Mouse (Mus musculus) lung, postnatal 0 days (tissue): Measurements from ENCODE around the gene Prrc2a.

Experiments
- CTCF ChIP-seq: IDR thresholded peaks from 2 replicates; pipeline ENCODE4 v1.5.1; 2016; ENCODE audit warnings: antibody characterized with exemption, mild to moderate bottlenecking
- EP300 ChIP-seq: IDR thresholded peaks from 2 replicates; pipeline ENCODE4 v1.6.1; 2016; ENCODE audit warnings: antibody characterized with exemption, mild to moderate bottlenecking, control low read depth

DNA sequence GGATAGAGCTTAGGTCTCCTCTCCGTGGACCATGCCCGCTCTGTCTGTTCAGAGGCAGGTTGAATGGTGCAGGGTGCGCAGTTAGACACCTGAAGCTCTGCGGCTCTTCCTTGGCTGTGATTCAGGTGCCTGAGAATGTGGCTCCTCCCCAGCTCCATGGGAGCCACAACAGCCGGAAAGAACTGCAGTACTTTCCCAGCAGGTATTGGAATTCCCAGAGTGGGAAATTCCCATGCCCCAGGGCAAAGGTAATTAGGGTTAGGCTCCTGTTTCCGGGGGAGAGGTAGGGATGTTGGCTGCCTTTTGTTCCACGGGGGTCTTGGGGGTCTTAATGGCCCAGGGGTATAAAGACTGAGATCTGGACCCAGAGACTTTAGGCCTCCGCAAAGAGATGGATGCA is 34.2 kb upstream of the Prrc2a start:
- TF ChIP-seq CTCF (no peak), EP300 (no peak)
